Mouse (Mus musculus) NIH3T3 (cell line): Measurements from ENCODE around the gene Fam163b.
A peak's percentile ranks its signal among the peaks of the same experiment; 100 is the strongest.

ENCODE experiments used
- DNase-seq: peaks from one replicate; pipeline ENCODE4 v3.0.0-alpha.2; 2012; ENCODE audit warnings: low read depth

Gene Fam163b

GRCm38 (mm10) chr2:27135935-27136334 lies 6.4 kb downstream of the Fam163b start:
- no peak for DNase-seq

DNA sequence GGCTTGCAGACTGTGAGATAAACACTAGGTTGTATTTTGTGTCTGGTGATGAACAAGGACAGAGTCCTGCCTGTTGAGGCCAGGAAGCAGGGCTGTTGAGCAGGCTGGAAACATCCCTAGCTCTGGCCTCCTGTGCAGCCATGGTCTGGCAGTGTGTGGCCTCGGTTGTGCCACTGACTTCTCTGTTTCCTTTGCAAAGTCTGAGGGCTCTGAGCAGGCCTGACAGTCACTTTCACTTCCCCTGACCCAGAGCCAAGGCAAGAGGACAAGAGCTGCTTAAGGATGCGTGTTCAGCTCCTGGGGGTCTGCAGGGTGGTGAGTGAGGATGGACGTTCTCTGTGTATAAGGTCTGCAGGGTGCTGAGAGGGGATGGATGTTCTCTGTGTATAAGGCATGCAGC lies 13.3 kb downstream of the Fam163b start:
- DNase-seq = no peak

DNA sequence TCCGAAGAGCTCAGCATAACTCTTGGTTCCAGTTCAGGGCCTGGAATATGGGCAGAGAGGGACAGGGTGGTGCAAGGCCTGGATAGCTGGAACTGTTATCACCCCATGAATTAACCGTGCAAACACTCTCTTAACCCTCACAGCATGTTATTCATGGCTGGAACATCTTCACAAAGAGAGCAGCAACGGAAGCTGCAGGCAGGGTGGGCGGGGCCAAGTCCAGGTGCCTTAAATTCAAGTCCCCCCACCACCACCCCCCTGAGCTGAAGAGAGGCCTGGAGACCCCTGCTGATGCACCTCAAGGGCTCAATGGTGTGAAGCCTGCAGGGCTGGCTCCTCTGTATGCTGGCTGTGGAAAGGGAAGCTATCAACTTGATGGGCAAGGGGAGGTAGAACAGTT lies 15.8 kb downstream of the Fam163b start:
- DNase-seq = no peak

DNA sequence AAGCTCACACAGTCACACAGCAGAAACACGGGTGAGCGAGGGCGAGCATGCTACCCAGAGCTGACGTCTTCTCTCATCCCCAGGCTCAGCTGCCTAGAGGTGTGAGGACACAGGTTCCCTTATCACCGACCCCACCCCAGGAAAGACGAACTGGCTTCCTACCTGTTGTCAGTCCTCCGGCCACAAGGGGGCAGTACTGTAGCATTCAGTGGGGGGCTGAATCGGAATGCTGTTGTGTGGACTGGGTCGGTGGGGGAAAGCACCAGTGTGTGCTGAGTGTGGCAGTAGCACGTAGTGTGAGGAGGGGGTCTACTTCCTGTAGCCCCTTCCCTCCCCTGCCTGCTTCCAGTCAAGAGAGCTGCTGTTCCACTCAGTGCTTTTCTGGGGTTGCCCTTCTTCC lies 16.3 kb downstream of the Fam163b start:
- DNase-seq = peak; percentile 67

DNA sequence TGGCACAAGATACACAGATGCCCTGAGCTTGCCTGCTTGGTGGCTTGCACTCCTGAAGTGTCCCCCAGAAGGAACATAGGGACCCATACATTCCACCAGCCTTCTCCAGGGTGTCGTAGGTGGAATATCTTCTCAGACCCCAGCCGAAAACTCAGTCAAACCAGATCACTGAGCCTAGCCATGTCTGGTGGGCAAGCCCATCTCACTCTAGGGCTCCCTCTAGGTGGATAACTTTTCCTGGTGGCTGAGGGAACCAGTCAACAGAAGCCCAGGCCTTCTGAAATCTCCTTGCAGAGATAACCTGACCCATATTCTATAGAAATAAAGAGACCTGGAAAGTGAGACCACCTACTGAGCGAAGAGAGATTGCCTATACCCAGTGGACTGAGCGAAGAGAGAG lies 19.2 kb downstream of the Fam163b start:
- no peak for DNase-seq

GRCm38 (mm10) chr2:27122578-27122977 lies 19.7 kb downstream of the Fam163b start:
- no peak for DNase-seq

GRCm38 (mm10) chr2:27121626-27122355 lies 20.5 kb downstream of the Fam163b start:
- DNase-seq = no peak

DNA sequence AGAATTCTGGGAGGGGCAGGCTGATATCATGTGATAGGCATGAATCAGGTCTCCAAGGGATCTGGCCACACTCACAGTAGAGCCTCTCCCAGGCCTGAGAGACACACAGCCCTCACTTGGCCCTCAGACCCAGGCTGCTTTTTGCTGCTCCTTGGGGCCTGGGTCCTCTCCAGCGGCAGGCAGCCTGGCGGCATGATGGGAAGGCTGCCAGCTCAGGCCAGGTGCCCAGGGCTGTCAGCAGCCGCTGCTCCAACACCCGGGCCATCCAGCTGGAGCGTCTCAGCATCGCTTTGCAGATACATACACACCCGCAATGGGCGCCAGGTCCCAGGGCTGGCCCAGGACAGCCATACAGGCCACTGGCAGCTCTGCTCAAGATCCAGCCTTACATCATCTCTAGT lies 22.1 kb downstream of the Fam163b start:
- DNase-seq = peak; percentile 18

DNA sequence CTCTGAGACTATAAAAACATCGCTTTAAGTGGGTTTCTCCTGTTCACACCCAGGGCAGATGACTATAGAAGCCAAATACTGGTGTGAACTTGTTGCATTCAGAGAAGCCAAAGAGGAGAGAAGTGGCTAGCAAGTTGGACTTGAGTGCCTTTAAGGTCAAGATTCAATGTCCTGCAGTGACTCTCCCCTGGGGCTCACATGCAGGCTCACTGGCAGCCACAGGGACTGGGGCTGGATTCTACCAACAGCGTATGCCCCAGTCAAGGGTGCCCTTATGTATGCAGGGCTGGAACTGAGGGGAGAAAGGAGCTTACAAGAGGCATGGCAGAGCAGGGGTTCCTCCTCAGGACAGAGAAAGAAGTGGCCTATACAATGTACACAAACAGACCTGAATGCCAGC lies 22.5 kb downstream of the Fam163b start:
- DNase-seq = no peak

- no peak for DNase-seq
These were observed 23.8 kb downstream of the Fam163b start for GRCm38 (mm10) chr2:27118452-27118851.

DNA sequence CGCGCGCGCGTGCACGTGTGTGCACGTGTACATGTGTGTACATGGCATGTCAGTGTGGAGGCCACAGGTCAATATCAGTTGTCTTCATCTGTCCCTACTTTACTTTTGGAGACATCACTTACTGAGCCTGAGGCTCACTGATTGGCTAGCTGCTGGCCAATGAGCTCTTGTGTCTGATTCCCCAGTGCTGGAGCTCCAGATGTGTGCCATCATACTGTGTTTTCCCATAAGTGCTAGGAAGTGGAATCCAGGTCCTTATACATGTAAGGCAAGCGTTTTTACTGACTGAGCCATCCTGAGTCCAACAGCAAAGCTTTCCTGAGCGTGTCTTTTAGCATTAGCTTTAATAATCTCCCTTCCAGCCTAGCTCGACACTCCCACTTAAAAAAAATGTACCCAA lies 28.1 kb downstream of the Fam163b start:
- no peak for DNase-seq

DNA sequence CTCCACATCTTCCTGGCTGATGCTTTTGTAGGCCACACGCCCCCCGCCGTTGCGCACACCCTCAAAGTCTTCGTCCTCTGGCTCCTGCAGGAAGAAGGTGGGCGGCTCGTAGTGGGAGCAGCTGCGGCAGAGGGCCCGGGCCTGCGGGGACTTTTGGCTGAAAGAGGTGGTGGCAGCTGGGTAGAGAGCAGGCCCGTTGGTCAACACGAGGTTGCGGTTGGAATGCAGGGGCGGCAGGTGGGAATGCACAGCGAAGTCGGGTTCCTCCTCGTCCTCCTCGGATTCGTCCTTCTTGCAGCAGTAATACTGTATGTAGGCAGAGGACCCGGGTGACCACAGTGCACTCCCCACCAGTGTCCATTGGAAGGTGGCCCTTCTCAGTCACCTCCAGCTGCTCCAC lies 29.7 kb downstream of the Fam163b start:
- DNase-seq = no peak

- DNase-seq = no peak
These were observed 33.2 kb downstream of the Fam163b start for GRCm38 (mm10) chr2:27109052-27109451.

- DNase-seq = no peak
These were observed 34.1 kb downstream of the Fam163b start for GRCm38 (mm10) chr2:27108144-27108543.

DNA sequence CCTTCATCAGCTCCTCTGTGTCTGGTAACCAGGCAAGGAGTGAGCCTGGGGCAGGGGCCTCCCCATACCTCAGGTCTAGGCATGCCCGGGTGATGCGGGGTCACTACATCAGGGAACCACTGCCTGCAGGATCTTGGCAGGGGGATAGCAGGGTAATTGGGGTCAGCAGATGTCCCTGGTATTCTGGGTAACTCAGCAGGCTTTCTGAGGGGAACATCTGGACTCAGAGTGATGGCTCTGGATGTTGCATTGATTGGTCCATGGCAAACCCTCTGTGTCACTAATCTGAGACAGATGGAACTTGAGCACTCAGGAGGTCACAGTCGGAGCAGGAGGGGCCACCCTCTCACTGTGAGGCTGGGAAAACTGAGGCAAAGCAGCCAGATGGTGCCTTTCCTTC lies 35.5 kb downstream of the Fam163b start:
- no peak for DNase-seq

- no peak for DNase-seq
These were observed 38.7 kb downstream of the Fam163b start for GRCm38 (mm10) chr2:27103554-27103953.

DNA sequence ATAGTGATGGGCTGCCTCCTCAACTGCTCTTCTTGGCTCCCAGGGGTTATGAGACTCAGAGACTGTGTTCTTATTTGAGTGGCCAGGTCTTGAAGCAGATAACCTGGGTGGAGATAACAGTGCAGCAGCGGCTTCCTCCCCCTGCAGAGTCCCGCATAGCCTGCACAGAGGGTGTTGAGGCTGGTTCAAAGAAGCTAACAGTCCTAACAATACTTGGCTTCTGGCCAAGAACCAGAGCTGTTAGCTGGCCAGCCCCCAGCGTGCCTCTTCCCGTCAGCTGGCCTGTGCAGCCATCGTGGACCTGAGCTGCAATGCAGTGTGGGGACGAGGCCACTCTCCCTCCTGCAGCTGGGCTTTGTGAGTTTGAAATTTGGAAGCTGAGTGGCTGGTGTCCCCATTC lies 44.5 kb downstream of the Fam163b start:
- DNase-seq = peak; percentile 57

- DNase-seq = peak; percentile 71
These were observed 45.0 kb downstream of the Fam163b start for GRCm38 (mm10) chr2:27097241-27097656.

GRCm38 (mm10) chr2:27096341-27096981 lies 45.8 kb downstream of the Fam163b start:
- peak; percentile 78 for DNase-seq

- no peak for DNase-seq
These were observed 47.1 kb downstream of the Fam163b start for GRCm38 (mm10) chr2:27095178-27095577.

GRCm38 (mm10) chr2:27089238-27089637 lies 53.1 kb downstream of the Fam163b start:
- DNase-seq = no peak

- DNase-seq = no peak
These were observed 53.6 kb downstream of the Fam163b start for GRCm38 (mm10) chr2:27088700-27089099.

DNA sequence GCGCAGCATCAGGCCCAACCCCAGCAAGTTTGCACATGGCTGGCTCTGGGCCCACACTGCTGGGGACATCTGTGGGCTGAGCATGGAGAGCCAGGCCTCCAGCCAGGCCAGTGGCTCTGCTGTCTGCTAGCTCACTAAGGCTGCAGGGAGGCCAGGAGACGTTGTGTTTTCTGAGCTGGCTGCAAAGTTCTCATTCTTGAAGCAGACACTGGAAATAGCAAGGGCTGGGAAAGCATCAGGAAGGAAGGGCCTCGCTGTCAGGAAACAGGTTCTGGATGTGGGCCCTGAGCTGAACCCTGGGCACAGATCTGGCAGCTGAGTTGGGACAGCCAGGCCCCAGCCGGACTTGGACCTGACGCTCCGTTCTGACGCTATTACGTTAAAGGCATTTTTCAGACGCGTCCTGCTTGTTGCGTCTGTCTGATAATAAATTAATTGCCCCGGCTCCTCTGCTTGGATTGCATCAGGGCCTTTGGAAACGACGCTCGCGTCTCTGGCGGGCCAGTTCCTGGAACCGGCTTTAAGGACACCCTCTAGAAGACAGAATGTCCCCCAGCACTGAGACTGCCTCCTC lies 54.1 kb downstream of the Fam163b start:
- no peak for DNase-seq

- no peak for DNase-seq
These were observed 54.7 kb downstream of the Fam163b start for GRCm38 (mm10) chr2:27087581-27087980.
